Comparison of ENCODE assay signal across 24 mouse cellular contexts in the genomic region with DNA sequence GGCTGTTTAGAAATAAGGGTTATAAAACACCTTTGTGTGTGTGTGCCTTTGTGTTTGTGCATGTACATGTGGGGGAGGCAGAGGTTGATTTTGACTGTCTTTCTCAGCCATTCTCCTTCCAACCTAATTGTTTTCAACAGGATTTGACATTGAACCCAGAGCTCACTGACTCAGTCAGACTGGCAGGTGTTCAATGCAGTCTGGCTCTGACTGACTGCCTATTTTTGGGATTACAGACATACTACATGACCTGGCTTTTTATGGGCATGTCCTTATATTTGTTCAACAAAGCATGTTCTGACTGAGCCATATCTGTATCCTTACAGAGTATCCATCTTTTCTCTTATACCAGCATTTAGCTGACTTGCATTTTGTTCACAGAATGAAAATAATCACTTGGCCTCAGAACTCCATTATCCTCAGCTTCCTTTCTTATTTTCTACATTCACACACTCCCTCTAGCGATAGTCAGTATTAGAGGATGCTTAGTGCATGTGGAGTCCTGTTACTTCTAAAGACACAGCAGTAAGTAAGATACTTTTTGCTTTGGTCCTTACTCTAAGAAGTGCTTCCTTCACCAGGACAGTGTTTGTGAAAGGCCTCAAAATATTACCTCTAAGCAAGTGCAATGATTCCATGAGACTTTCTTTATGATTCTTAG.
DNase-seq lines count a peak whose midpoint lies in the region; TF ChIP-seq lines count a peak whose summit lies in the region.
"Had no signal": no experiment of that assay in that cellular context is flagged by ENCODE, and none has a peak within 500 bp of the region (broad histone marks: within the 10 kb centered on the region; RNA-seq: fewer than 3 reads in every experiment).

No protein-coding gene starts in this region.

- peak; percentile 3 to 6 for DNase-seq in cerebellum, postnatal 10 days
- DNase-seq in cerebellum, adult 2 months = no peak
- no peak for DNase-seq in layer of hippocampus, adult 2 months (ENCODE audit: low spot score in 2 of 2)
- DNase-seq in layer of hippocampus, adult 8-10 months (ENCODE audit: low spot score in 2 of 2) = no peak
- peak; percentile 45 to 46 for DNase-seq in adrenal gland, postnatal 36 days
- peak; percentile 28 for DNase-seq in brain, embryonic 14.5 days (ENCODE audit: low read depth)
- DNase-seq in thymus, postnatal 10 days (ENCODE audit: low spot score in 2 of 2) = no peak
- DNase-seq: B cell, adult 2 months; cerebellum, adult 8-10 months; cerebellum, postnatal 36 days; gastrocnemius, postnatal 25 days; heart, adult 11 months; heart, postnatal 36 days; kidney, adult 9 months; kidney, postnatal 10 days; liver; lung, adult 2 months; lung, postnatal 10 days; right cerebral cortex, postnatal 25 days; thymus, postnatal 14 days had no signal

- H3K4me3 ChIP-seq in cerebellum, adult 2 months (replicated peaks; ENCODE audit: insufficient read depth, low read depth, low read length) = no peak overlapping the region
- no peak overlapping the region for H3K4me3 ChIP-seq in layer of hippocampus, adult 2 months
- H3K4me3 ChIP-seq: embryonic facial prominence, embryonic 12.5 days; hindbrain, embryonic 12.5 days; stomach, embryonic 15.5 days had no signal

- H3K27me3 ChIP-seq in cerebellum, adult 2 months (ENCODE audit: control insufficient read depth, insufficient read depth, low read length) = no peaks in the 10 kb centered on the region
- H3K27me3 ChIP-seq: embryonic facial prominence, embryonic 12.5 days; hindbrain, embryonic 12.5 days; stomach, embryonic 15.5 days had no signal

- TF ChIP-seq POLR2A in cerebellum, adult 2 months (IDR thresholded peaks at IDR 0.05; ENCODE audit: borderline replicate concordance, insufficient read depth, low read length) = no peak
- no peak for TF ChIP-seq POLR2A in brain, embryonic 14.5 days (IDR thresholded peaks at IDR 0.05; ENCODE audit: borderline replicate concordance, extremely low read depth, insufficient read depth, insufficient read length, poor library complexity, severe bottlenecking)

- WGBS in cerebellum, adult 2 months = 75% methylated on average over 1 of the region's 1 CpGs

- no peaks in the 10 kb centered on the region for H3K4me1 ChIP-seq in cerebellum, adult 2 months (ENCODE audit: control insufficient read depth, insufficient read depth, low read length)
- H3K4me1 ChIP-seq: embryonic facial prominence, embryonic 12.5 days; hindbrain, embryonic 12.5 days; stomach, embryonic 15.5 days had no signal

- TF ChIP-seq CTCF in cerebellum, adult 2 months (IDR thresholded peaks at IDR 0.05; ENCODE audit: borderline replicate concordance, insufficient read depth, low read depth, low read length) = no peak
- TF ChIP-seq CTCF in layer of hippocampus, adult 2 months (conservative IDR thresholded peaks at IDR 0.05) = peak; percentile 56
- no peak for TF ChIP-seq CTCF in brain, embryonic 14.5 days (IDR thresholded peaks at IDR 0.05; ENCODE audit: borderline replicate concordance, extremely low read depth, insufficient read depth, insufficient read length)

- no peak overlapping the region for H3K27ac ChIP-seq in cerebellum, adult 2 months (ENCODE audit: insufficient read depth, low read length)
- H3K27ac ChIP-seq in layer of hippocampus, adult 2 months = no peak overlapping the region
- H3K27ac ChIP-seq: embryonic facial prominence, embryonic 12.5 days; hindbrain, embryonic 12.5 days; liver, embryonic 14.5 days; stomach, embryonic 15.5 days had no signal

Comparison
In these comparisons a context has a peak if more than half of its experiments do, and no peak if none do; other contexts are left out.
1. DNase-seq: peak in cerebellum, postnatal 10 days (2 of 2), adrenal gland, postnatal 36 days (2 of 2) and brain, embryonic 14.5 days (single experiment); none in cerebellum, adult 2 months (0 of 2), layer of hippocampus, adult 2 months (0 of 2), layer of hippocampus, adult 8-10 months (0 of 2) and thymus, postnatal 10 days (0 of 2).